Mouse (Mus musculus): ENCODE data around the gene Abhd17c. TPM values are rescaled to one million over a fixed set of nuclear protein-coding genes. Genes with fewer than 3 reads are reported as not detected.

Gene Abhd17c
- polyA plus RNA-seq (2012; rRNA removed; ENCODE audit: low replicate concordance): 38.3 and 43.7 TPM in 2 replicates

DNA sequence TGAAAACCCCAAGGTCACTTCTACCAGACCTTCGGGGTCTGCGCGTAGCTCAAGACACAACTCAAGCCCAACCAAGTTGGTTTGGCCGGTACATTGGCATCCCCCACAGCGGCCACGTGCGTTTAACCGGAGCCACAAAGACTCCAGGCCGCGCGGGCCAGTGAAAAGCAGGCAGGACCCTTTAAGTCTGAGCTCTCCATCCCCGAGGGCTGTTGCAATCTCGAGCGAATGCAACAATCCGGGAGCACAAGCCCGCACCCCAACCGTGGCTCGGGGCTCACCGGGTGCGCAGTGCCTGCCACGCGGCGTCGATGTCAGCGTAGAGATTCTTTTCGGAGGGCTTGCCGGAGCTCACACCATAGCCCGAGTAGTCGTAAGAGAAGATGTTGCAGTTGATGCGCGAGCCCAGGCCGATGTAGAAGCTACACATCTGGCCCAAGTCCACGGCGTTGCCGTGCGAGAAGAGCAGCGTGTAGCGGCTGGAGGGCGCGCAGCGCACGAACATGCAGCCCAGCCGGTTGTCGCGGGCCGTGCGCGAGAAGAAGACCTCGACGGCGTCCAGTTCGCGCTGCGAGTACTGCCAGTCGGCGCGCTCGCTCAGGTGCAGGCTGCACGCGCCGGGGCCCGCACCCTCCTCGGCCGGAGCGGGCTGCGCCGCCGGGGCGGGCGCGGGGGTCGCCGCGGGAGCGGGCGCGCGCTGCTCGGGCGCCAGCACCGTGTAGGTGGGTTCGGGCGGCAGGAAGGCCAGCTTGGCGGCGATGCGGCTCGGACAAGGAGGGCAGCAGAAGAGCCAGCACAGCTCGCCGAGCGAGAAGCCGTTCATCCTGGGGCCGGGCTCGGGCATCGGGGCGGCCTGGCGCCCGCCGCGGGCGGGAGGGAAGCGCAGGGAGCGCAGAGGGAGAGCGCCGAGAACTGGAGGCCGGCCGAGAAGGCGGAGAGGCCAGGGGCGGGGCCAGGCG, at the start of gene Abhd17c:
Gene Abhd17c, minus strand, starts transcription at position 893 of the 959 bp plus-strand sequence.

DNA sequence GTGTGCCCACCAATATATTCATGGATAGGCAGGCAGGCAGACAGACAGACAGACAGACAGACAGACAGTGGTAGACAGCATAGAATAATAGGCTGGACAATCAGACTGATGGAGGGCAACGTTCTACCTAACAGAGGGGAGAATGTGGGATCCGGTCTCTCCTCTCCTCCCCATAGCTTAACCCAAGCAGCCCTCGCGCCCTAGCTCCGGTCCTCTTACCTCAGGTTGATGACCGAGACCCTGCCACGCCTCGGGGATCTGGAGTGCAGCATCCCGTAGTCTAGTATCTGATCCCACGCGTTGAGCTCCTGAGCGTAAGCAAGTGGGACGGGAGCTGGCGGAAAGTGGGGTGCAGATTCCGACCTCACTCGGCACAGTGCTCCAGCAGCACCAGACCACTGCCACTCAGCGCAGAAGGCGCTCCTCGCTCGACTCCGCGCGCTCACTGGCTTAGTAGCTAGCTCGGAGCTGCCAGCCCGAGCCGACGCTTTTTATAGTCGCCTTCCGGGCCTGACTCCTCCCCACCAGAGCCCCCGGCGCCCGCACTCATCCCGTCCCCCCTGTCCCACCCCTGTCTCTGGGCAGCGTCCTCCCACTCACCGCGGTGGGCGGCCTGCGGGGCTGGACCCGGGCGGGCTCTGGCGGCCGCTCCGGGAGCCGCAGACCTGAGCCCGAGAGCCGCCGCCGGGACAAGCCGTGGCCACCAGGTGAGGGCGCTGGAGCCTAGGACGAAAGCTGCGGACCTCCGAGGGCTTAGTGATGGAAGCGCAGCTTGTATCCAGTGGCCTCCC, 65.5 kb downstream of the Abhd17c start, which contains the start of gene Cemip:
Gene Cemip, minus strand, starts transcription at position 464 of the 791 bp plus-strand sequence.

Other genes with a start within 250 kb of the Abhd17c start
- 0.01 and 1.5 TPM in 2 replicates for gene Cemip, start 65.4 kb downstream of the Abhd17c start, polyA plus RNA-seq (2012; rRNA removed; ENCODE audit: low replicate concordance)

Data from subcutaneous adipose tissue, adult 2 months (tissue).